Mouse (Mus musculus) CH12.LX (cell line): ENCODE measurements around the gene Cfap58. TPM values are rescaled to one million over a fixed set of nuclear protein-coding genes. Genes with fewer than 3 reads are reported as not detected.
A peak's percentile ranks its signal among the peaks of the same experiment; 100 is the strongest.

Source experiments
- DNase-seq: peaks from one replicate; pipeline ENCODE4 v3.0.0-alpha.2; 2013; ENCODE audit errors: extremely low read depth
- H3K27ac ChIP-seq: 2 replicates; pipeline ENCODE4 v1.5.1; 2012; ENCODE audit warnings: low read depth, mild to moderate bottlenecking, control low read depth, moderate library complexity; ENCODE audit not compliant: insufficient read depth
- H3K27me3 ChIP-seq: replicated peaks from 2 replicates; pipeline ENCODE3; 2012; ENCODE audit warnings: inconsistent platforms
- H3K36me3 ChIP-seq, 2 experiments: replicated peaks in 1 of 2; 2 replicates each; pipeline versions ENCODE3 to v1.6.1; 2012; ENCODE audit warnings: inconsistent platforms in 1 of 2, low read length in 1 of 2, mild to moderate bottlenecking in 1 of 2, mixed read lengths in 1 of 2, moderate library complexity in 1 of 2; ENCODE audit not compliant: control insufficient read depth in 1 of 2, insufficient read depth in 1 of 2
- H3K4me1 ChIP-seq, 2 experiments: 2 replicates each; pipeline ENCODE4 v1.6.1; 2012; ENCODE audit warnings: inconsistent platforms in 1 of 2, moderate library complexity in 1 of 2; ENCODE audit not compliant: insufficient read depth in 2 of 2, control insufficient read depth in 1 of 2
- H3K4me2 ChIP-seq: 2 replicates; pipeline ENCODE4 v1.6.1; 2012; ENCODE audit warnings: low read depth, mild to moderate bottlenecking, control low read depth; ENCODE audit not compliant: poor library complexity, insufficient read depth, severe bottlenecking
- H3K4me3 ChIP-seq, 3 experiments: fragments of 150-350 bp in 1 of 3; sonication (generic) in 1 of 3; replicated peaks in 1 of 3; 2 replicates each; pipeline versions ENCODE3 to v1.5.1; 2011 to 2012; ENCODE audit warnings: low read depth in 2 of 3, low read length in 2 of 3, mild to moderate bottlenecking in 2 of 3, moderate library complexity in 2 of 3, control low read depth in 1 of 3, improper control_type of control experiment in 1 of 3, inconsistent platforms in 1 of 3, mixed read lengths in 1 of 3; ENCODE audit not compliant: poor library complexity in 1 of 3
- H3K79me2 ChIP-seq: replicated peaks from 2 replicates; pipeline ENCODE4 v1.6.1; 2012; ENCODE audit warnings: mild to moderate bottlenecking, moderate library complexity; ENCODE audit not compliant: control insufficient read depth, poor library complexity, insufficient read depth, severe bottlenecking; ENCODE audit errors: extremely low read depth
- H3K9ac ChIP-seq: 2 replicates; pipeline ENCODE4 v1.6.1; 2012; ENCODE audit warnings: low read depth, mild to moderate bottlenecking, control low read depth, moderate library complexity; ENCODE audit not compliant: insufficient read depth
- H3K9me3 ChIP-seq: replicated peaks from 2 replicates; pipeline ENCODE3; 2012; ENCODE audit warnings: low read length, inconsistent platforms, mixed read lengths
- BHLHE40 ChIP-seq: IDR thresholded peaks from 2 replicates; pipeline ENCODE4 v1.6.1; 2011; ENCODE audit warnings: mild to moderate bottlenecking, low read depth, low read length, improper control_type of control experiment
- ELF1 ChIP-seq: IDR thresholded peaks from 2 replicates; pipeline ENCODE4 v1.6.1; 2014; ENCODE audit warnings: low read depth, mild to moderate bottlenecking, inconsistent platforms, low read length, improper control_type of control experiment
- HCFC1 ChIP-seq: IDR thresholded peaks from 2 replicates; pipeline ENCODE4 v1.6.1; 2012; ENCODE audit warnings: low read depth, mild to moderate bottlenecking, inconsistent platforms, low read length, improper control_type of control experiment
- IRF4 ChIP-seq: IDR thresholded peaks from 2 replicates; pipeline ENCODE4 v1.6.1; 2014; ENCODE audit warnings: low read depth, mild to moderate bottlenecking, inconsistent platforms, low read length, improper control_type of control experiment
- JUN ChIP-seq: IDR thresholded peaks from 2 replicates; pipeline ENCODE4 v1.6.1; 2011; ENCODE audit warnings: low read depth, mild to moderate bottlenecking, low read length, improper control_type of control experiment, moderate library complexity; ENCODE audit not compliant: insufficient read depth
- KAT2A ChIP-seq: IDR thresholded peaks from 2 replicates; pipeline ENCODE4 v1.6.1; 2012; ENCODE audit warnings: low read length, improper control_type of control experiment, inconsistent platforms; ENCODE audit not compliant: insufficient replicate concordance
- MAFK ChIP-seq: IDR thresholded peaks from 2 replicates; pipeline ENCODE4 v1.6.1; 2011; ENCODE audit warnings: low read length, improper control_type of control experiment; ENCODE audit not compliant: insufficient replicate concordance
- SIN3A ChIP-seq: IDR thresholded peaks from 2 replicates; pipeline ENCODE4 v1.6.1; 2012; ENCODE audit warnings: low read length, improper control_type of control experiment, inconsistent platforms
- SMC3 ChIP-seq: IDR thresholded peaks from 2 replicates; pipeline ENCODE4 v1.6.1; 2011; ENCODE audit warnings: low read depth, low read length, improper control_type of control experiment
- UBTF ChIP-seq: IDR thresholded peaks from 2 replicates; pipeline ENCODE4 v1.6.1; 2012; ENCODE audit warnings: low read depth, mild to moderate bottlenecking, inconsistent platforms, low read length, improper control_type of control experiment, moderate library complexity
- USF1 ChIP-seq: IDR thresholded peaks from 2 replicates; pipeline ENCODE4 v1.6.1; 2014; ENCODE audit warnings: low read depth, mild to moderate bottlenecking, inconsistent platforms, low read length, improper control_type of control experiment
- USF2 ChIP-seq: conservative IDR thresholded peaks from 2 replicates; pipeline ENCODE4 v1.6.1; 2011; ENCODE audit warnings: low read depth, low read length, improper control_type of control experiment
- ZKSCAN1 ChIP-seq: IDR thresholded peaks from 2 replicates; pipeline ENCODE4 v1.6.1; 2012; ENCODE audit warnings: low read depth, inconsistent platforms, low read length, improper control_type of control experiment, borderline replicate concordance
- ZNF384 ChIP-seq: IDR thresholded peaks from 2 replicates; pipeline ENCODE4 v1.6.1; 2012; ENCODE audit warnings: low read depth, low read length, improper control_type of control experiment, inconsistent platforms
- dilution Hi-C: fragments of 300-500 bp; cut with MboI; formaldehyde crosslinking; loops from 2 replicates; pipeline ENCODE4 v1.14.3; 2020; ENCODE audit warnings: low sequenced_read_pairs; ENCODE audit not compliant: extremely low pct_unique_long_range_greater_than_20kb, extremely low pct_ligation_motif_present
- in situ Hi-C: fragments of 300-500 bp; cut with MboI; formaldehyde crosslinking; loops from 3 replicates; pipeline ENCODE4 v1.14.3; 2019; ENCODE audit warnings: low sequenced_read_pairs, low pct_ligation_motif_present, low pct_unique_long_range_greater_than_20kb, mixed read lengths
- polyA plus RNA-seq: library from polyadenylated mRNA; unstranded; fragments of >175 nt; gene quantifications from 2 replicates; pipeline ENCODE4 v1.2.1, GENCODE M21; 2012; ENCODE audit warnings: low read depth; ENCODE audit not compliant: insufficient read length
- total RNA-seq, 2 experiments: library from RNA; depleted of rRNA; stranded (reverse); fragments of 300-350 nt in 1 of 2; fragments of >200 nt in 1 of 2; gene quantifications; 2 replicates each; pipeline ENCODE4 v1.2.3; 2012 to 2014

Cfap58 gene
- total and polyA plus RNA-seq, 3 experiments, result 0.13 to 0.27 TPM; not detected in 1

GRCm38 (mm10) chr19:48023726-48024125 is 86.3 kb downstream of the Cfap58 start:
- dilution Hi-C loops, result no loop called here
- H3K4me1 ChIP-seq, result peaks cover 0 to 16% of the 10 kb centered on the region in 2 experiments; a peak in 2 of 4 replicates
- in situ Hi-C loops, result no loop called here
- TF ChIP-seq BHLHE40, result peak; percentile 57
- TF ChIP-seq USF2, result peak; percentile 37
- TF ChIP-seq USF1, result peak; percentile 45
- TF ChIP-seq ZNF384, result no peak
- TF ChIP-seq, all 38 proteins: peak for 3
- no peaks in the 10 kb centered on the region for H3K9me3 ChIP-seq
- H3K4me3 ChIP-seq, result no peak overlapping the region
- H3K79me2 ChIP-seq, result no peaks in the 10 kb centered on the region
- no peak overlapping the region for H3K27ac ChIP-seq
- no peaks in the 10 kb centered on the region for H3K36me3 ChIP-seq
- no peaks in the 10 kb centered on the region for H3K27me3 ChIP-seq
- H3K9ac ChIP-seq, result no peak overlapping the region
- no peak overlapping the region for H3K4me2 ChIP-seq
- DNase-seq, result peak; percentile 42

DNA sequence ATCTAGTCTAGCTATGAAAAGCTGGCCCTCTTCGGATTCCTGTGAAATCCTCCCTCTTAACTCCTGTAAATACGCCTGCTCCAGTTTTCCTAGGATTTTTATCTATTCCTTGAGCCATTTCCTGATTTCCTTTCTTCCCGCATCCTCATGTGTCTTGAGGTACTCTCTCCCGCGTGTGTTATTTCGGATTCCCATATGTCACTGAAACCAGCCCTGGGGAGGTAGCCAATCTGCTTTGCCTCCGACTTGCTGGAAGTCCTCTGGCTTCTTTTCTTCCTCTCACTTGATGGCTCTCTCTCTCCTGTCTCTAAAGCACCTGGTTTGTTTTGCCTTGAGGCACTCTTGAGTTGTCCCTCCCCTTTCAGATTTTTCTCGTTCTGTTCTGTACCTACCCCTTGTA is 87.9 kb downstream of the Cfap58 start:
- Histone ChIP-seq H3K36me3 (no peaks in the 10 kb centered on the region), H3K27ac (no peak overlapping the region), H3K4me3 (no peak overlapping the region), H3K27me3 (no peaks in the 10 kb centered on the region), H3K4me1 (peaks cover 0 to 16% of the 10 kb centered on the region in 2 experiments; a peak in 2 of 4 replicates), H3K4me2 (no peak overlapping the region), H3K9me3 (no peaks in the 10 kb centered on the region), H3K9ac (no peak overlapping the region), H3K79me2 (no peaks in the 10 kb centered on the region)
- dilution Hi-C loops, result no loop called here
- no peak for DNase-seq
- TF ChIP-seq JUN, result no peak
- TF ChIP-seq USF1, result no peak
- no peak for TF ChIP-seq KAT2A
- TF ChIP-seq SIN3A, result no peak
- no peak for TF ChIP-seq ZKSCAN1
- TF ChIP-seq IRF4, result no peak
- no peak for TF ChIP-seq ELF1
- TF ChIP-seq HCFC1, result no peak
- in situ Hi-C loops, result no loop called here

- no peaks in the 10 kb centered on the region for H3K36me3 ChIP-seq
- H3K27me3 ChIP-seq, result no peaks in the 10 kb centered on the region
- TF ChIP-seq MAFK (no peak), UBTF (no peak), SMC3 (no peak)
- H3K79me2 ChIP-seq, result no peaks in the 10 kb centered on the region
- no peak overlapping the region for H3K27ac ChIP-seq
- no peak overlapping the region for H3K4me3 ChIP-seq
- H3K4me1 ChIP-seq, result peaks cover 0 to 5% of the 10 kb centered on the region in 2 experiments; a peak in 2 of 4 replicates
- dilution Hi-C loops, result no loop called here
- H3K9me3 ChIP-seq, result no peaks in the 10 kb centered on the region
- H3K4me2 ChIP-seq, result no peak overlapping the region
- DNase-seq, result no peak
- H3K9ac ChIP-seq, result no peak overlapping the region
- in situ Hi-C loops, result no loop called here
Observed at GRCm38 (mm10) chr19:48026882-48027281, 89.4 kb downstream of the Cfap58 start.
